Mouse (Mus musculus) granulocyte monocyte progenitor cell, adult 5-6 weeks (primary cell): ENCODE data around the gene Rtkn2. TPM values are rescaled to one million over a fixed set of nuclear protein-coding genes. Genes with fewer than 3 reads are reported as not detected.
"Not testable (repeated sequence)": the region's sequence is repeated elsewhere in the genome, so short reads cannot be mapped to it uniquely, and the experiment has no call there.

Experiments
- ATAC-seq: replicated peaks from 2 replicates; pipeline ENCODE4 v1.8.0; 2016; ENCODE audit warnings: mild to moderate bottlenecking, moderate TSS enrichment, inconsistent platforms; ENCODE audit not compliant: poor library complexity, severe bottlenecking
- total RNA-seq, 2 experiments: library from RNA; stranded (forward) in 1 of 2; stranded (reverse) in 1 of 2; fragments of 200-712, 200-1000 nt in 1 of 2; fragments of >200 nt in 1 of 2; fragmentation: Nextera tagmentation in 1 of 2; gene quantifications; 2 replicates each; pipeline ENCODE4 v1.2.3; 2014 to 2017

Gene Rtkn2
- total RNA-seq, 2 experiments from 2014 or later: 6.6 to 9.6 TPM

DNA sequence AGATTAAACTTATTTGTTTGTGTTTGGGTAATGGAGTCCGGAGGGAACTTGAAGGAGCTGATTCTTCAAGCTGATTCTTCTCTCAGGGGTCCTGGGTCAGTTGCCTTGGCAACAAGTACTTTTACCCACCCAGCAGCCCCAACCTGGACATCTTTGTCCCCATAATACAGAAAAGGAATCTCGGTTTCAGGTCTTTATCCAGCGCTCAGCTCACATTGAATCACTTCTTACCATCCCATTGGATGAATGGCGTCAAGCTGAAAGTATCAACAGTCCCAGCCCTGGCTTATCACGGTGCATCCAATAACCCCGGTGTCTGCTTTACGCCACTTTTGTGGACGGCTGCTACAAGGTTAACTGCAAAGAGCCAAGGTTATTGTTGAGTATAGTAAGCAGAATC, 89.1 kb downstream of the Rtkn2 start:
- ATAC-seq: no peak

DNA sequence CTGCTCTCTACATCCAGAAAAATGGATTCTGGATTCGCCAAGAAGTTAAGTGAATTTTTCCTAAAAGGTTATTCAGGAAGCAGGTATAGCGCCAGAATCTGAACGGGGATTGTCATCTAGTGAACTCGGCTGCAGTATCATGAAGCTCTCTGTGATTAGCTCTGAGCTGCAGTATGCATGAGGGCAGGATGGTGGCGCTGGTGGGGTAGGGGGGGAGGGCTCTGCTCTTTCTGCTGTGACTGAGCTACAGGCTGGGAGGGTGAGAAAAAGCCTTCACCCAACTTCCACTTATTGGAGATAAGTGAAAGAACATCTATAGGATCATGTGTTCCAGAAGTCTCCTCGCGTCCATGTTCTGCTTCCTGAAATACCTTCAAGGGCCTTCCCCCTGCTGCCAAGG, 91.7 kb downstream of the Rtkn2 start:
- ATAC-seq: peak; percentile 21; the same call in 1 of the 2 replicates

DNA sequence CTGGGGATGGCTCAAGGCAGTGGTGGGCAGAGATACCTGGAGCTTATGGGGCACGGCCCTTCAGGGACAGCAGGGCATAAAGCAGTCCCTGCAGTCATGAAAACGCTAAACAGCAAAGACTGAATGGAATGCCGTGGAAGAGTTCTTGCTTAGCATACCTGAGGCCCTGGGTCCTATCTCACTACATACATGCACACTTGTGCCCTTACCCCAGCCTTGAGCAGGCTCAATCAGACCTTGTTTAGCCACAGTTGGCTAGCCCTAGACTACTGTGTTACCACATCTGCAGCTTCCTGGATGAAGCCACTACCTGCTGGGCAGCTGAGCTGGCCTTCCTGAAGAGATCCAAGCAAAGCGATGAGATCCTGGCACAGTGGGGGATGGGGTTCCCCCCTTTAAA, 93.3 kb downstream of the Rtkn2 start:
- no peak for ATAC-seq

DNA sequence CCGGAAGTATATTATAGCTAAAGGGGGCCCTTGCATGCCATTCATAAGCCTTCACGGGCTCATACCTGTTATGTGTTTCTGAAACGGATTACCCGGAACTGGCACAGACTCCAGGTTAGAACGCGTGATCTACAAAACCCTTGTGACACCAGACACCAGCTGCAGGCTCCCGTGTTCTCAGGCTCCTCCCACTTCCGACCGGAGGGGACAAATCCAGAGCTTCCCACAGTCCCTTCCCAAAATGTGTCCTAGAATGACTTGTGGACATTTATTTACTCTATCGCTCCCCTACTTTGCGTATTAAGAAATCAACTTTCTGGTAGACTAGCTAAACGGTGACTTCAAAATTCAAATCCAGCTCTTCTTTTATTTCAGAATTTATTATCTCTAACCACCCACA, 94.9 kb downstream of the Rtkn2 start:
- ATAC-seq: no peak

DNA sequence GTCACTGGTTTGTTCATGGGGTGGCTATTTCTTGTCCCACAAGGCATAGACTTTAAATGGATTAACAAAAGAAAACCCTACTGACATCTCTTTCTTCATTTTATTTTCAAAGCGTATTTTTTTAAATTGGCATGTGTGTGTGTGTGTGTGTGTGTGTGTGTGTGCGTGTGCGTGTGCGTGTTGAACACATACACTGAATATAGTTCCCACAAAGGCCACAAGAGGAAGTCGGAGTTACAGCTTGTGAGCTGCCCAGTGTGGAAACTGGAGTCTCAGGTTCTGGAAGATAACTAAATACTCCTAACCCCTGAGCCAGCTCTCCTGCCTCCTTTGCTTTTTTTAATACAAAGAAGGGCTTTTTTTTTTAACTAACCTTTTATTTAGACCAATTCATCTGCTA, 95.8 kb downstream of the Rtkn2 start:
- peak; percentile 88 for ATAC-seq

DNA sequence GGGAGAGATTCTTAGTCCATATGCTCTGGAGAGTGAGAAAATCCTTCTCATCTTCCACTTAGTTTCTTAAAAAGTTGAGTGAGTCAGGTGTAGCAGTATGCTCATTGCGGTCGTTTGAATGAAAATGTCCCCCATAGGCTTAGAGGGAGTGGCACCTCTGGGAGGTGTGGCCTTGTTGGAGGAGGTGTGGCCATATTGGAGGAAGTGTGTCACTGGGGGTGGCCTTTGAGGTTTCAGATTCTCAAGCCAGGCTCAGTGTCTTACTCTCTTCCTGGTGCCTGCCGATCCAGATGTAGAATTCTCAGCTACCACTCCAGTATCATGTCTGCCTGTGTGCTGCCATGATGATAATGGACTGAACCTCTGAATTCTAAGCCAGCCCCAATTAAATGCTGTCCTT, 99.3 kb downstream of the Rtkn2 start:
- ATAC-seq: no peak

DNA sequence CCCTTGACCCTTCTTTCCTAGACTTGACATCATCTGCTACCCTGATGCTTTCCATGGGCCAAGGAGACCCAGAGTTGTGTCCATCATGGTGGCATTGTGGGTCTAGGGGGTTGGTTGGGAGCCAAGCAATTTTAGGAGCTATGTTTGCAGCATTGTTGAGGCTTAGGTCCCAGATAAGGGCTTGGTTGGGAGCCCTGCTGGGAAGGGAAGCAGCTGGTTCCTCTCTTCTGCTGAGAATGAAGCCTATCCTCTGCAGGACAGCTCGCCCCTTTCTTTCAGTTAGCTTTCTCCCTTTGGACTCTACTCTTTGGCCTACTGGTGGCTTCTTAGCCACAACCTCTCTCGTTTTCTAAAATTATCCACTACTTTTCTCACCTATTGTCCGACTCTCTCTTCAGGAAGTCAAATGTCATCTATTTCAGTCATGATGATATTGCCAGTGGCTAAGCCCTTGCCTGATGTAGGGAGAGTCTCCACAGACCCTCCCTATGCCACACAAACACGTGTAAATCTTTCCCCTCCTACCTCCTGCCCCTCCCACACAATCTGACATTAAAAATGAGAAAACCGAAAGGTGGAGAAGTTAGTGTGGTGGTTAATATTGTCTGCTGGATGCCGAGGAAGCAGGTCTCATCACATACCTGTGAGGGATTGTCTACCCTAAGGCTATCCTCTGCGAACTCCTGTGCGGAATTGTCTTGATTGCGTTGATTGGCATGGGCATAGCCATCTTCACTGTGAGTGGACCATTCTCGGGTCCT, 100.7 kb downstream of the Rtkn2 start:
- no peak for ATAC-seq

DNA sequence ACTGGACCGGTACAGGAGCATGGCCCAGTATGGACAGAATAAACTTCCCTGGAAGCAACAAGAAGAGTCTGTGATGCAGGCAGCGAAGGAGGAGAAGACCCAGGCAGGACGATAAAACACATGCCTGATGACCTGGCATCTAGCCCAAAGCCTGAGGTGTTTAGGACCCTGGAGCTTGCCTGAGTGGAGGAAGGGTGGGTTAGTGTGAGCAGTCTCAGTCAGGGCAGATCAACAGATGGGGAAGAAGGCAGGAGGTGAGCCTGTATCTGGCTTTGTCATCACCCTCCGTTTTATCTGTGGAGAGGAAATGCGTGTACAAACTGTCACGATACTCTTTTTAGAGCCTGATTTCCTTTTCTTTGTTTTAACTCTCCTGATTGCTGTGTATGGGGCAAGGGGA, 102.3 kb downstream of the Rtkn2 start:
- ATAC-seq: peak; percentile 45

DNA sequence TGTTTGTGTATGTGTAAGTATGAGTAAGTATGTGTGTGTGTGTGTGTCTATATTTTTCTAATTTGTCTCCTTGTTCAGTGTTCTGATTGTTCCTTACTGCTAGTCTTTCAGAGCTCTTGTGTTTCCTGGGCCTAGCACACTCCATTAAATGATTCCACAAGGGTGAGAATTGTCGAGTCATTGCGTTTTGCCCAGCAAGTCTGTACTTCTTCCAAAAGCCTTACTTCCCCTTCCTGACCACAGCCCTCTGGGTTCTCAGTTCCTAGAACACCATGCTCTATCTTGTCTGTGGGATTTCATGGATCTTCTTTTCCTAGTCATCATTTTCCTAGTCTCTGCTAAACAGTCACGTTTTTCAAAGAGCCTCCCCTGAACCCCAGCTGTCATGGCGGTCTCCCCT, 106.2 kb downstream of the Rtkn2 start:
- peak; percentile 95 for ATAC-seq

DNA sequence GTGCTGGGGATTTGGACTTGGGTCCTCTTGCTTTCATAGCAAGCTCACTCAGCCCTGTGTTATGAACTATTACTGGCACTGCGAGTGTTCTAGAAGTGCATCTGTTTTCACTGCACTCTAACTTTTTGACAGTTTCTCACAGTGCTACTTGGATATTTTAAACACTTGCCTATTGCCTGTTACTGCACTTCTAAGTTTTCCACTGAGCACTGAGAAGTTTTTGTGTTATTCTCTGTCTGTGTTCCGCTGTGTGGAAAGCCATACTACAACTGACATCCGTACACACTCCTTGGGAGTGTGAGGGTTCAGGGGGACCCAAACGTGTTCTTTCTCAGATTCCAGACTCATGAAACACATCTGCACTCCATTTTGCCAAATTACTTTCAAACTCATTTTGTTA, 107.6 kb downstream of the Rtkn2 start:
- ATAC-seq: no peak

DNA sequence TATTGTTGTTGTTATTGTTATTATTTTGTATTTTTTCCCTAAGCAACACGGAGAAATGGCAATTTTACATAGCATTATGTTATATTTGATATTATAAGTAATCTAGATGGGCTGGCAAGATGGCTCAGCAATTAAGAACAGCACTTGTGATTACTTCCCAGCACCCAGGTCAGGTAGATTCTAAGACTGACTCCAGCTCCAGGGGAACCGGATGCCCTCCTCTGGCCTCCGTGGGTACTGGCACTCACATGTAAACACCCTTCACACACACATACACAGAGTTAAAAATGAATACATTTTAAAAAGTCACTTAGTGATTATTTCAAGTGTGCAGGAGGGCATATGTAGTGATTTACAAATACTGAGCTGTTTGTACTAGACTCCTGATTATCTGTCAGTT, 108.4 kb downstream of the Rtkn2 start:
- ATAC-seq: no peak

DNA sequence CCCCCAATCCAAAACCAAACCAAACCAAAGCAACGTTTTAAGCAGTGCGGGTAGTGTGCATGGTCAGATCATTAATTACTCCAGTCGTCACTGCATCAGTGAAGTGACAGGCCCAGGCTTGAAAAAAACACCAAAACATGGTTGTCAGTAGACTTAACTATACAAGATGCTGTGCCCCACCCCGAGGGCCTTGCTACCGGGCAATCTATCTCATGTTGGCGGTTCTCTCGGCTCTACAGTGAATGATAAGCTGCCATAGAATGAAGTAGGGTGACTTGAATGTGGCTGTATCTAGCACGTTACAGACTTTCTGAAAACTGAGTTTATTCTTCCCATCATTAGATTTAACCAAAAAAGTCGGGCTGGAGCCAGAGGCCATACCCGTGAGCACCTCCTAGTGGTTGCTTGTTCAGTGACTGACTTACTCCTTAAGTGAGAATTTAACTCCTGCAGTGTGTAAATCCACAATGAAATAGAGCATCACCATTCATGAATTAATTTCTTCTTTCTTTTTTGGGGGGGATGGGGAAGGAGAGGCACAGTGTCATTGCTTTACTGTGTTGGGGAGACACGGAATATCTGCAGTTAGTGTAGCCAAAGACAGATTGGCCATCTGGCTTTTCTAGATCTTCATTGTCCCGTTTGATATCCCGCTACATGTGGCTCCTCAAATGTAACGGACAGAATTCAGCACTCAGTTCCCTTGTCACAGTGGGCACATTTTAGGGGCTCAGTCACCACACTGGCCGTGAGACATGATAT, 110.2 kb downstream of the Rtkn2 start:
- 0 out of 2 replicates have a peak, but pooled peaks have one; percentile 36 for ATAC-seq

DNA sequence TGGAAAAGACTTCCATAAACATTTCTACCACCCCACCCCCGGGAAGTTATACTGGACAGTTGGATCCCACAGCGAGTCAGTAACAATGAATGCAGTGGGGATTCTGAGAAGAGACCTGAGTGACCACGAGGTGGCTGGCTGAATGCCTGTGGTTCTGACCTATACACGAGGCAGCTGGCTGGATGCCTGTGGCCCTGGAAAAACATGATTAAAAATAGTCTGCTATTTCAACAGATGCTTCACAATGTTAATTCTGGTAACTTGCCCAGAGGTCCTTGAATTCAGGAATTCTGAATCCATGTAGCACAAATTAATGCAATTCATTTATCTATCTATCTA, 110.8 kb downstream of the Rtkn2 start:
- ATAC-seq: no peak

DNA sequence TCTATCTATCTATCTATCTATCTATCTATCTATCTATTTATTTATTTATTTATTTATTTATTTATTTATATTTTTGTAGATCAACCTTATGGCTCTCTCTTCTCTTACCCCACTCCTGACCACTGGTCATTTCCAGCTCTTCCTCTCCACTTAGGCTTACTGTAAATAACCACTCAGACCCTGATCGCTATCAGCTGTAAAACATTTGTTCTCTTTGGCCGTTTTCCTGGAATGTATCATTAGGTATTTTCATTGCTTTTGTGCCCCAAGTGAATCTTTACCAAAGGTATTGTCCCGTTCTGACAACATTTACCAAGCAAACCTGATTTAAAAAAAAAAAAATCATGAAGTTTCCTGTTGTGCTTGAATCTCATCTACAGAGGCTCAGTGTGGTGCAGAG, 111.2 kb downstream of the Rtkn2 start:
- no peak for ATAC-seq

DNA sequence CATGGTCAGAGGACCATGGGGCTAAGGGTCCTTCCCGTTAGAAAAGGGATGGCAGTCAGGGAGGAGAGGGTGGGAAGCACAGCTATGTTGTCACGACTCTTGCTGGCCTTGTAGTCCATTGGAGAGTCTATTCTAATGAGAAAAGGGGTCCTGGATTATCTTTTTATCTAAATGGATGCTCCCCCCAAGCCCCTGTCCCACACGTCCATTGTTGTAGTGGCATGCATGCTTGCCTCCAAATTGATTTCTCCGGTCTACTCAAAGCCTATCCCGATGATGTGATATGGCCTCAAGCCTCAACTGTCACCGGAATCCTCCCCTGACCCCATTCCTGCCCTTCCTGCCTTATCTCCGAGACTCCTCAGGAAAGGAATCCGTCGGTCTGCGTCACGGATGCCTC, 111.6 kb downstream of the Rtkn2 start:
- ATAC-seq: no peak

DNA sequence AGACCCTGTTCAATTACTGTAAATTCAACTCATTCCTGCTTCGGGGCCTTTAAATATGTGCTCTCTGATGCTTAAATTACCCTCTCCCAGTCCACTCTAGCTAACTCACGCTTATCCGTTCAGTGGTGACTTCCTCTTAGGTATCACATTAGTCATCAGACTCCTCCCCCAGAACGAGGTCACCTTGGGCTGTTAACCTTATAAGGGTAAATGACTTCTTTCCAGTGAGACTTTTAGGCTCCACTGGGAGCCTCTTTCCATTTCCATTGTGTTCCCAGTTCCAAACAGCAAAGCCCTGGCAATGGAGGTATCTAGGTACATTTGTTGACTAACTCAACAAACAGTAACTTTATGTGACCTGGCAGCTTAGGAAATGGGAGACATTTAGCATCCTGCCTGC, 112.5 kb downstream of the Rtkn2 start:
- ATAC-seq: peak; percentile 63

DNA sequence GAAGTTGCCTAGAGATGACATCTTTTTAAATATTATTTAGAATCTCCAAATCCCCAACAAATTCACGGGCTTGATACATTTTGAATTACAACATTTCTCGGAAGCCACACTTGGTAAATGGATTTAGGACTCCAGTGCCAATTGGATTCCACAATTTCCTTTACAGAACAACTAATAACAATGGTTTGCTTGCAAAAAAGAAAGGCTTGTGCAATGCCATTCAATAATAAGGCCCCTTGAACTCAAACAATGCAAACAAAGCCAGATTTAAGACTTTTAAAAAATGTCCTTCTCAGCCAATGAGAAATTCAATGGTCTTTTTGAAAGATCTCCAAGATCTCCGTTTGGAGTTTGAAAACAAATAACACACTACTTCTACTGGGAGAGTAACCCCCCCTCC, 114.1 kb downstream of the Rtkn2 start:
- no peak for ATAC-seq

DNA sequence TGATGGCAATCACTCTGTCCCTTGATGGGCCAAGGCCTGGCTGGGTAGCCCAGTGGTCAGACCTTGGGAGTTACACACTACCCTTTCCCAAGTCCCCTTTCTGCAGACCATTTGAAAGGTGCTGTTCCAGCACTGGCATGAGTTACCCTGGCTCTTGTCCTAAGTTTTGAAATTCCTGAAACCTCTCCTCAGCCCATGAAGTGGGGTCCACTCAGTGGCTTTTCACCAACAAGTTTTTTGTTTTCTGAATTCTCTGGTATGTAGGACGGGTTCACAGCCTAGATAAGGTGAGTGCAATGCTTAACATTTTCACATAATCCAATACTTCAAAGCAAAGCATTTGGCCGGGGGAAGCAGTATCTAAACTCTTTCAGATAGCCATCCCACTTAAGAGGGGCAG, 115.8 kb downstream of the Rtkn2 start:
- no peak for ATAC-seq

DNA sequence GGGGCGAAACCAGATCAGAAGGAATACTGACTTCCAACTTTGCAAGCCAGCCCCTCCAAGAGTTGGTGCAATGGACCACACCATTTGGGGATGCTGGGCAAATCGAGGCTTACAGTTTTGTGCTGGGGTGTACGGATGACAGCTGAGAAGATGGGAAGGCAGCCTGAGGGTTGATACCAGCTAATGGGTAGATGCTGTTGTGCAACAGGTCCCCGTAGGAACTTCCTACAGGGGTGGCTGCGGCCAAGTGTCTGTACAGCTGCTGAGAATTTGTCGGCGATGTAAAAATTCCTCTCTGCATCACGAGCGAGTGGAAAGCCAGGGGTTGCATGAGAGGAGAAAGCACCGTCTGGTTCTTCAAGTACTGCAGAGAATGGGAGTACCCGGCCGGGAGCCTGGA, 117.0 kb downstream of the Rtkn2 start:
- ATAC-seq: peak; percentile 57

DNA sequence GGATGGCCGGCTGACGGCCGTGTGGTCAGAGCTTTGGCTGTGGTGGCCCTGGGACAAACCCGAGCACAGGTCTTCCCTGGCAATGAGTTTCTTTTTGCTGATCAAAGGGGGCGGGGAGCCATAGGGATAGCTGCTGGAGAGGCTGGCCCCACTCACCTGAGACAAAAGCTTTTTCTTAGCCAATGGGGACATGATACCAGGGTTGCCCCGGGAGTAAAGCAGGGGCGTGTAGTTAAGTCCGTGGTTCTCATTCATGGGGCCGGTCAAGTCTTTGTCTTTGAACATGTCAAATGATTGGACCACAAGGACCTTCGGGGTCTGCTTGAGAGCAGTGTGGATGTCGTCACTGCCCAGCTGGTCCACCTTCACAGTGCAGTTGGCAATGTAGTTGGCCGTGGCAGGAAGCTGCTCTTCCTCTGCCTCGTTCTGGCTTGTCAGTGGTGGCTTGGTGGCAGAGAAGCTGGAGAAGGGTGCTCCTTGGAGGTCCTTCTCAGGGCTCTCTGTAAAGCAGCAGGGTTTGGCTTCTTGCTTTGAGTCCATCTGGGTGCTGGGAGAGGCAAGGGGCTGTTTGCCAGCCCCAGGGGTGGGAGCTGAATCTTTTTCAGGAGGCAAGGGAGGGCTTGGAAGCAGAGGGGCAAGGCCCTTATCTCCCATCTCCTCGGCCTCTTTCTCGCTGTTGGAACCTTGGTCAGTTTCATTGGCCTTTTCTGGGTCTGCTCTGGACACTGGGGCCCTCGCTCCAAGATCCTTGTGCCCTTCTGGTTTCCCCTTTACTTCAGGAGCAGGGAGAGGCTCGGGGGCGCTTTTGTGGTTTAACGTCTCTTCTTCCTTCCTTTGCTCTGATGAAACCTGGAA, 118.7 kb downstream of the Rtkn2 start:
- peak; percentile 63 for ATAC-seq

DNA sequence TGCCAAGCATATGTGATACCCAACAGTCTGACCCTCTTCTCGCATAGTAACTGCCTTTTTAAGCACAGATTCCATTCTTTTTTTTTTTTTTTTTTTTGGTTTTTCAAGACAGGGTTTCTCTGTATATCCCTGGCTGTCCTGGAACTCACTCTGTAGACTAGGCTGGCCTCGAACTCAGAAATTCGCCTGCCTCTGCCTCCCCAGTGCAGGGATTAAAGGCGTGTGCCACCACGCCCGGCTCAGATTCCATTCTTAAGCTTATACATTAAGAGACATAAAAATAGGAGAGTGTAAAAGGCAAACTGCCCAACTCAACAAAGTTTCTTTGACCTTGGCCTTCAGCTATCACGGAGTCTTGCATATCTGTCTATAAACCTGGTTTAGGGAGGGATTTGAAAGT, 120.4 kb downstream of the Rtkn2 start:
- ATAC-seq: not testable (repeated sequence)
